Mouse (Mus musculus): ENCODE measurements at regions not wholly inside any gene's neighbourhood (a gene's known extent, or its start where the extent isn't known, plus 50 kb on each side); places are given as distances from the start of the nearest gene placed in this dataset.

GRCm38 (mm10) chr14:61784609-61785008 is 177.4 kb downstream of the Kcnrg start:
- no peak for DNase-seq (ENCODE audit: low spot score)
- Histone ChIP-seq H3K27me3 (ENCODE audit: low read depth, poor library complexity, severe bottlenecking) (no peaks in the 10 kb centered on the region), H3K27ac (no peak overlapping the region), H3K36me3 (no peaks in the 10 kb centered on the region), H3K4me3 (no peak overlapping the region), H3K4me1 (peaks cover 16% of the 10 kb centered on the region), H3K9me3 (replicated peaks) (no peaks in the 10 kb centered on the region)
- 85% methylated on average over 4 of the region's 4 CpGs for WGBS

GRCm38 (mm10) chr14:61786031-61786430 is 178.8 kb downstream of the Kcnrg start:
- H3K27ac ChIP-seq = no peak overlapping the region
- no peak for DNase-seq (ENCODE audit: low spot score)
- peaks cover 16% of the 10 kb centered on the region for H3K4me1 ChIP-seq
- no peak overlapping the region for H3K4me3 ChIP-seq
- H3K9me3 ChIP-seq (replicated peaks) = no peaks in the 10 kb centered on the region
- no peaks in the 10 kb centered on the region for H3K36me3 ChIP-seq
- H3K27me3 ChIP-seq (ENCODE audit: low read depth, poor library complexity, severe bottlenecking) = no peaks in the 10 kb centered on the region

GRCm38 (mm10) chr14:61787746-61788145 is 180.5 kb downstream of the Kcnrg start:
- H3K4me3 ChIP-seq = no peak overlapping the region
- H3K27me3 ChIP-seq (ENCODE audit: low read depth, poor library complexity, severe bottlenecking) = no peaks in the 10 kb centered on the region
- H3K9me3 ChIP-seq (replicated peaks) = no peaks in the 10 kb centered on the region
- 73% methylated on average over 4 of the region's 4 CpGs for WGBS
- H3K4me1 ChIP-seq = peaks cover 16% of the 10 kb centered on the region
- no peaks in the 10 kb centered on the region for H3K36me3 ChIP-seq
- no peak overlapping the region for H3K27ac ChIP-seq
- no peak for DNase-seq (ENCODE audit: low spot score)

- Histone ChIP-seq H3K4me1 (peaks cover 16% of the 10 kb centered on the region), H3K4me3 (no peak overlapping the region), H3K27ac (no peak overlapping the region), H3K9me3 (replicated peaks) (no peaks in the 10 kb centered on the region), H3K27me3 (ENCODE audit: low read depth, poor library complexity, severe bottlenecking) (no peaks in the 10 kb centered on the region), H3K36me3 (no peaks in the 10 kb centered on the region)
- 94% methylated on average over 20 of the region's 20 CpGs for WGBS
- DNase-seq (ENCODE audit: low spot score) = no peak
These were observed 181.9 kb downstream of the Kcnrg start for GRCm38 (mm10) chr14:61788998-61789790.

GRCm38 (mm10) chr14:61795976-61796645 is 188.9 kb downstream of the Kcnrg start:
- H3K27me3 ChIP-seq (ENCODE audit: low read depth, poor library complexity, severe bottlenecking) = no peaks in the 10 kb centered on the region
- H3K9me3 ChIP-seq (replicated peaks) = no peaks in the 10 kb centered on the region
- no peak overlapping the region for H3K27ac ChIP-seq
- WGBS = 94% methylated on average over 7 of the region's 7 CpGs
- no peak overlapping the region for H3K4me3 ChIP-seq
- DNase-seq (ENCODE audit: low spot score) = no peak
- H3K4me1 ChIP-seq = no peaks in the 10 kb centered on the region
- no peaks in the 10 kb centered on the region for H3K36me3 ChIP-seq

GRCm38 (mm10) chr14:61796671-61797070 is 189.4 kb downstream of the Kcnrg start:
- no peak for DNase-seq (ENCODE audit: low spot score)
- H3K4me1 ChIP-seq = no peaks in the 10 kb centered on the region
- H3K4me3 ChIP-seq = no peak overlapping the region
- no peaks in the 10 kb centered on the region for H3K9me3 ChIP-seq (replicated peaks)
- 91% methylated on average over 7 of the region's 7 CpGs for WGBS
- H3K27me3 ChIP-seq (ENCODE audit: low read depth, poor library complexity, severe bottlenecking) = no peaks in the 10 kb centered on the region
- no peak overlapping the region for H3K27ac ChIP-seq
- no peaks in the 10 kb centered on the region for H3K36me3 ChIP-seq

GRCm38 (mm10) chr14:61803421-61803925 is 196.2 kb downstream of the Kcnrg start:
- no peaks in the 10 kb centered on the region for H3K9me3 ChIP-seq (replicated peaks)
- H3K36me3 ChIP-seq = no peaks in the 10 kb centered on the region
- H3K27ac ChIP-seq = no peak overlapping the region
- DNase-seq (ENCODE audit: low spot score) = no peak
- no peak overlapping the region for H3K4me3 ChIP-seq
- no peaks in the 10 kb centered on the region for H3K27me3 ChIP-seq (ENCODE audit: low read depth, poor library complexity, severe bottlenecking)
- WGBS = 56% methylated on average over 1 of the region's 1 CpGs
- peaks cover 2% of the 10 kb centered on the region; the same call in 1 of the 2 replicates for H3K4me1 ChIP-seq

- Histone ChIP-seq H3K27me3 (ENCODE audit: low read depth, poor library complexity, severe bottlenecking) (no peaks in the 10 kb centered on the region), H3K27ac (no peak overlapping the region), H3K4me3 (no peak overlapping the region), H3K36me3 (no peaks in the 10 kb centered on the region), H3K4me1 (peaks cover 17% of the 10 kb centered on the region; the same call in 1 of the 2 replicates), H3K9me3 (replicated peaks) (no peaks in the 10 kb centered on the region)
- WGBS = 88% methylated on average over 2 of the region's 2 CpGs
- no peak for DNase-seq (ENCODE audit: low spot score)
These were observed 198.2 kb downstream of the Kcnrg start for GRCm38 (mm10) chr14:61805433-61805832.

- WGBS = 81% methylated on average over 9 of the region's 9 CpGs
- H3K27ac ChIP-seq = no peak overlapping the region
- H3K4me3 ChIP-seq = no peak overlapping the region
- no peaks in the 10 kb centered on the region for H3K9me3 ChIP-seq (replicated peaks)
- H3K36me3 ChIP-seq = no peaks in the 10 kb centered on the region
- peaks cover 21% of the 10 kb centered on the region; the same call in 1 of the 2 replicates for H3K4me1 ChIP-seq
- H3K27me3 ChIP-seq (ENCODE audit: low read depth, poor library complexity, severe bottlenecking) = no peaks in the 10 kb centered on the region
- DNase-seq (ENCODE audit: low spot score) = no peak
These were observed 200.9 kb downstream of the Kcnrg start for GRCm38 (mm10) chr14:61808193-61808592.

GRCm38 (mm10) chr14:61809716-61810437 is 202.6 kb downstream of the Kcnrg start:
- 83% methylated on average over 10 of the region's 10 CpGs for WGBS

GRCm38 (mm10) chr14:61810836-61811235 is 203.6 kb downstream of the Kcnrg start:
- peaks cover 21% of the 10 kb centered on the region; the same call in 1 of the 2 replicates for H3K4me1 ChIP-seq
- no peak overlapping the region for H3K27ac ChIP-seq
- H3K4me3 ChIP-seq = no peak overlapping the region
- H3K27me3 ChIP-seq (ENCODE audit: low read depth, poor library complexity, severe bottlenecking) = no peaks in the 10 kb centered on the region
- H3K36me3 ChIP-seq = no peaks in the 10 kb centered on the region
- no peaks in the 10 kb centered on the region for H3K9me3 ChIP-seq (replicated peaks)
- DNase-seq (ENCODE audit: low spot score) = no peak
- 88% methylated on average over 5 of the region's 5 CpGs for WGBS

More at GRCm38 (mm10) chr14:61809716-61810437, 202.6 kb downstream of the Kcnrg start:
- no peak overlapping the region for H3K27ac ChIP-seq
- no peak for DNase-seq (ENCODE audit: low spot score)
- H3K36me3 ChIP-seq = no peaks in the 10 kb centered on the region
- peaks cover 21% of the 10 kb centered on the region; the same call in 1 of the 2 replicates for H3K4me1 ChIP-seq
- no peaks in the 10 kb centered on the region for H3K9me3 ChIP-seq (replicated peaks)
- H3K27me3 ChIP-seq (ENCODE audit: low read depth, poor library complexity, severe bottlenecking) = no peaks in the 10 kb centered on the region
- H3K4me3 ChIP-seq = no peak overlapping the region

- Histone ChIP-seq H3K36me3 (no peaks in the 10 kb centered on the region), H3K27me3 (ENCODE audit: low read depth, poor library complexity, severe bottlenecking) (no peaks in the 10 kb centered on the region), H3K4me3 (no peak overlapping the region), H3K27ac (no peak overlapping the region), H3K9me3 (replicated peaks) (no peaks in the 10 kb centered on the region), H3K4me1 (peaks cover 14% of the 10 kb centered on the region)
- 73% methylated on average over 11 of the region's 11 CpGs for WGBS
- no peak for DNase-seq (ENCODE audit: low spot score)
These were observed 210.5 kb downstream of the Kcnrg start for GRCm38 (mm10) chr14:61817711-61818110.

- WGBS = 92% methylated on average over 2 of the region's 2 CpGs
- H3K4me1 ChIP-seq = peaks cover 14% of the 10 kb centered on the region
- H3K27me3 ChIP-seq (ENCODE audit: low read depth, poor library complexity, severe bottlenecking) = no peaks in the 10 kb centered on the region
- DNase-seq (ENCODE audit: low spot score) = no peak
- H3K9me3 ChIP-seq (replicated peaks) = no peaks in the 10 kb centered on the region
- no peak overlapping the region for H3K27ac ChIP-seq
- H3K36me3 ChIP-seq = no peaks in the 10 kb centered on the region
- H3K4me3 ChIP-seq = no peak overlapping the region
These were observed 211.1 kb downstream of the Kcnrg start for GRCm38 (mm10) chr14:61818365-61818764.

Data from limb, embryonic 10.5 days (tissue).